Comparison of ENCODE assay signal across 8 mouse cellular contexts in genomic region chr3:82144725-82145125, GRCm38 (mm10). TPM values are rescaled to one million over a fixed set of nuclear protein-coding genes. Genes with fewer than 3 reads are reported as not detected.
A peak's percentile ranks its signal among the peaks of the same experiment; 100 is the strongest.
DNase-seq lines count a peak whose midpoint lies in the region; ATAC-seq and TF ChIP-seq lines count a peak whose summit lies in the region.

No protein-coding gene starts in this region.

- ATAC-seq in erythroblast, adult 5-6 weeks (replicated peaks; ENCODE audit: low FRiP score, poor library complexity, severe bottlenecking): no peak
- peak; percentile 64 for ATAC-seq in hindbrain, postnatal 0 days

- H3K4me2 ChIP-seq in hindbrain, postnatal 0 days (ENCODE audit: low read depth, low read length): peak overlapping the region; percentile 95

- H3K27ac ChIP-seq in spleen, adult 2 months (ENCODE audit: insufficient read depth, low read length): peak overlapping the region; percentile 57
- H3K27ac ChIP-seq in hindbrain, postnatal 0 days: peak overlapping the region; percentile 60
- peak overlapping the region; percentile 77 for H3K27ac ChIP-seq in midbrain, embryonic 10.5 days (replicated peaks)

- peaks cover 8% of the 10 kb centered on the region for H3K4me1 ChIP-seq in erythroblast, embryonic 14.5 days (ENCODE audit: control insufficient read depth)
- no peaks in the 10 kb centered on the region for H3K4me1 ChIP-seq in spleen, adult 2 months (ENCODE audit: control insufficient read depth, insufficient read depth, insufficient read length)
- no peaks in the 10 kb centered on the region for H3K4me1 ChIP-seq in hindbrain, postnatal 0 days (ENCODE audit: insufficient read depth, low read length)
- H3K4me1 ChIP-seq in midbrain, embryonic 10.5 days: peaks cover 15% of the 10 kb centered on the region

- H3K27me3 ChIP-seq in erythroblast, embryonic 14.5 days (ENCODE audit: control insufficient read depth): peaks cover 13% of the 10 kb centered on the region
- peaks cover 4% of the 10 kb centered on the region; the same call in 1 of the 2 replicates for H3K27me3 ChIP-seq in spleen, adult 2 months (ENCODE audit: control insufficient read depth, insufficient read depth, low read length)
- H3K27me3 ChIP-seq in hindbrain, postnatal 0 days (ENCODE audit: insufficient read depth, low read length): no peaks in the 10 kb centered on the region
- peaks cover 24% of the 10 kb centered on the region for H3K27me3 ChIP-seq in midbrain, embryonic 10.5 days (ENCODE audit: low read depth, poor library complexity, severe bottlenecking)

- no peaks in the 10 kb centered on the region for H3K9me3 ChIP-seq in erythroblast, embryonic 14.5 days (ENCODE audit: control insufficient read depth, low read length)
- H3K9me3 ChIP-seq in hindbrain, postnatal 0 days (ENCODE audit: low read length): no peaks in the 10 kb centered on the region
- no peaks in the 10 kb centered on the region for H3K9me3 ChIP-seq in midbrain, embryonic 10.5 days (replicated peaks)

- H3K36me3 ChIP-seq in erythroblast, embryonic 14.5 days (ENCODE audit: control insufficient read depth): no peaks in the 10 kb centered on the region
- no peaks in the 10 kb centered on the region for H3K36me3 ChIP-seq in spleen, adult 2 months (ENCODE audit: control insufficient read depth, insufficient read depth, low read length)
- H3K36me3 ChIP-seq in hindbrain, postnatal 0 days (ENCODE audit: insufficient read depth, low read length): no peaks in the 10 kb centered on the region
- no peaks in the 10 kb centered on the region for H3K36me3 ChIP-seq in midbrain, embryonic 10.5 days

- no peak for TF ChIP-seq POLR2A in spleen, adult 2 months (IDR thresholded peaks at IDR 0.05; ENCODE audit: low read depth, low read length)

- H3K9ac ChIP-seq in hindbrain, postnatal 0 days (replicated peaks; ENCODE audit: low read length): peak overlapping the region; percentile 63

- no peak for DNase-seq in spleen, adult 2 months (ENCODE audit: low read depth in 1 of 2, low spot score in 2 of 2)
- DNase-seq in spleen, postnatal 14 days (ENCODE audit: low spot score in 2 of 2): no peak
- DNase-seq in hindbrain, postnatal 0 days (ENCODE audit: low spot score): peak; percentile 5
- DNase-seq in midbrain, embryonic 10.5 days (ENCODE audit: low spot score): no peak
- no peak for DNase-seq in urinary bladder, adult 18-20 months (ENCODE audit: low spot score in 2 of 2)
- DNase-seq in layer of hippocampus, adult 9-11 months: no peak

- 16% methylated on average over 14 of the region's 14 CpGs for WGBS in spleen, adult 2 months
- 2% methylated on average over 14 of the region's 14 CpGs for WGBS in hindbrain, postnatal 0 days
- WGBS in midbrain, embryonic 10.5 days: 7% methylated on average over 14 of the region's 14 CpGs

- TF ChIP-seq CTCF in spleen, adult 2 months (IDR thresholded peaks at IDR 0.05; ENCODE audit: extremely low read depth, insufficient read depth, insufficient read length, insufficient replicate concordance): no peak
- TF ChIP-seq CTCF in hindbrain, postnatal 0 days (IDR thresholded peaks at IDR 0.05; ENCODE audit: low read depth): no peak

- H3K4me3 ChIP-seq in erythroblast, embryonic 14.5 days (replicated peaks): peak overlapping the region; percentile 41
- H3K4me3 ChIP-seq in spleen, adult 2 months (ENCODE audit: extremely low read depth, insufficient read depth, insufficient read length): peak overlapping the region; percentile 56; the same call in 1 of the 2 replicates
- H3K4me3 ChIP-seq in hindbrain, postnatal 0 days (ENCODE audit: low read length): peak overlapping the region; percentile 64
- peak overlapping the region; percentile 65 for H3K4me3 ChIP-seq in midbrain, embryonic 10.5 days

RNA-seq across cellular contexts. Expression of gene Gucy1a1, which starts 0.9 kb away (rescaled TPM):
- 0.01 TPM in 1 of 2 replicates, not detected in the other for polyA plus RNA-seq in erythroblast, embryonic 14.5 days (2012)
- 0.21 TPM in 1 of 2 replicates, not detected in the other for total RNA-seq in erythroblast, adult 5-6 weeks (2015; ENCODE audit: low replicate concordance)
- not detected in 2 replicates for total RNA-seq in erythroblast, adult 5-6 weeks (2017; ENCODE audit: low replicate concordance)
- polyA plus RNA-seq in spleen, adult 2 months (2012; rRNA removed): 8.1 and 9.2 TPM in 2 replicates
- 43.4 and 46.7 TPM in 2 replicates for total RNA-seq in hindbrain, postnatal 0 days (2014; rRNA removed)
- polyA plus RNA-seq in hindbrain, postnatal 0 days (2015; fragmentation: Nextera tagmentation; extraction: Ambion mirVana): 27.2 and 27.6 TPM in 2 replicates
- 2.1 and 3.3 TPM in 2 replicates for polyA plus RNA-seq in midbrain, embryonic 10.5 days (2016; fragmentation: Nextera tagmentation; extraction: Ambion mirVana)
